ENCODE assay signal across 8 mouse cellular contexts in the genomic region with DNA sequence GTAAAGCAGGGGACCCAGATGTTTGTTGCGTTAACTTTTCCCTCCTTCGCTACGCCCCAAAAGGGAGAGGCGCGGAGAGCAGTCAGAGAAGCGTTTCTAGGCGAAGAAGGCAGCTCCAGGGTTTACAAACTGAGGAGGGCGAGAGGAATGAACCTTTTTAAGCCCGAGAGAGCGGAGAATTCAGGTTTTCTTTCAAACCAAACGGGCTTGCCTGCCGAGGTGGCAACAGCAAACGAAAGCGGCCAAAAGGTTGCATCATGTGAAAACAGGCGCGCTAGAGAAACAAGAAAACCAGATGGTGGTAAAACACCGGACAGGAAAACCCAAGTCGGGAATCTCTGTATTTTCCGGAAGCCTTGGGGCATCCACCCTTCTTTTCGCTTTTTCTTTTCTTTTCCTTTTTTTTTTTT. TPM values are rescaled to one million over a fixed set of nuclear protein-coding genes. Genes with fewer than 3 reads are reported as not detected.
DNase-seq lines count a peak whose midpoint lies in the region; ATAC-seq and TF ChIP-seq lines count a peak whose summit lies in the region.

No protein-coding gene starts in this region.

- TF ChIP-seq CTCF in intestine, postnatal 0 days (IDR thresholded peaks at IDR 0.05; ENCODE audit: low read depth) = no peak
- no peak for TF ChIP-seq CTCF in midbrain, postnatal 0 days (IDR thresholded peaks at IDR 0.05)

- H3K27me3 ChIP-seq in lung, embryonic 15.5 days = no peaks in the 10 kb centered on the region
- peaks cover 7% of the 10 kb centered on the region; the same call in 1 of the 2 replicates for H3K27me3 ChIP-seq in forebrain, embryonic 13.5 days
- no peaks in the 10 kb centered on the region for H3K27me3 ChIP-seq in intestine, postnatal 0 days (replicated peaks; ENCODE audit: control insufficient read depth, insufficient read depth, low read length)
- no peaks in the 10 kb centered on the region for H3K27me3 ChIP-seq in midbrain, postnatal 0 days (ENCODE audit: insufficient read depth, low read length)

- no peaks in the 10 kb centered on the region for H3K36me3 ChIP-seq in lung, embryonic 15.5 days
- H3K36me3 ChIP-seq in forebrain, embryonic 13.5 days (ENCODE audit: poor library complexity, severe bottlenecking) = no peaks in the 10 kb centered on the region
- H3K36me3 ChIP-seq in intestine, postnatal 0 days (ENCODE audit: control insufficient read depth, insufficient read depth) = no peaks in the 10 kb centered on the region
- no peaks in the 10 kb centered on the region for H3K36me3 ChIP-seq in midbrain, postnatal 0 days (ENCODE audit: insufficient read depth, low read length)

- H3K9ac ChIP-seq in lung, embryonic 15.5 days = peak overlapping the region; percentile 96
- peak overlapping the region; percentile 95 for H3K9ac ChIP-seq in forebrain, embryonic 13.5 days
- H3K9ac ChIP-seq in intestine, postnatal 0 days (ENCODE audit: low read depth, low read length) = peak overlapping the region; percentile 84
- peak overlapping the region; percentile 70 for H3K9ac ChIP-seq in midbrain, postnatal 0 days (replicated peaks; ENCODE audit: low read length, poor library complexity, severe bottlenecking)

- no peaks in the 10 kb centered on the region for H3K9me3 ChIP-seq in lung, embryonic 15.5 days
- H3K9me3 ChIP-seq in forebrain, embryonic 13.5 days (replicated peaks) = no peaks in the 10 kb centered on the region
- H3K9me3 ChIP-seq in intestine, postnatal 0 days (ENCODE audit: control insufficient read depth) = no peaks in the 10 kb centered on the region
- H3K9me3 ChIP-seq in midbrain, postnatal 0 days (ENCODE audit: low read length) = no peaks in the 10 kb centered on the region

- under 1% methylated on average over 20 of the region's 20 CpGs for WGBS in lung, embryonic 15.5 days
- 2% methylated on average over 20 of the region's 20 CpGs for WGBS in forebrain, embryonic 13.5 days
- WGBS in intestine, postnatal 0 days = 2% methylated on average over 20 of the region's 20 CpGs
- 2% methylated on average over 20 of the region's 20 CpGs for WGBS in midbrain, postnatal 0 days

- peak overlapping the region; percentile 97 for H3K27ac ChIP-seq in lung, embryonic 15.5 days
- H3K27ac ChIP-seq in forebrain, embryonic 13.5 days = no peak overlapping the region
- H3K27ac ChIP-seq in intestine, postnatal 0 days (ENCODE audit: low read depth, low read length) = peak overlapping the region; percentile 93; the same call in 1 of the 2 replicates
- H3K27ac ChIP-seq in midbrain, postnatal 0 days (ENCODE audit: low read depth, low read length) = no peak overlapping the region

- H3K4me1 ChIP-seq in lung, embryonic 15.5 days = peaks cover 53% of the 10 kb centered on the region
- peaks cover 56% of the 10 kb centered on the region for H3K4me1 ChIP-seq in forebrain, embryonic 13.5 days
- peaks cover 12% of the 10 kb centered on the region for H3K4me1 ChIP-seq in intestine, postnatal 0 days (replicated peaks; ENCODE audit: control insufficient read depth, insufficient read depth, low read length)
- peaks cover 3% of the 10 kb centered on the region; the same call in 1 of the 2 replicates for H3K4me1 ChIP-seq in midbrain, postnatal 0 days (ENCODE audit: insufficient read depth, low read length)

- no peak for DNase-seq in lung, postnatal 4 days
- peak; percentile 33 to 47 for DNase-seq in adrenal gland, postnatal 36 days
- DNase-seq in midbrain, postnatal 0 days (ENCODE audit: low spot score) = no peak
- no peak for DNase-seq in right cerebral cortex, adult 18-20 months
- no peak for DNase-seq in right cerebral cortex, postnatal 25 days

- peak overlapping the region; percentile 96 for H3K4me3 ChIP-seq in lung, embryonic 15.5 days
- peak overlapping the region; percentile 85 for H3K4me3 ChIP-seq in forebrain, embryonic 13.5 days
- peak overlapping the region; percentile 85 for H3K4me3 ChIP-seq in intestine, postnatal 0 days (ENCODE audit: low read depth, low read length)
- peak overlapping the region; percentile 90 for H3K4me3 ChIP-seq in midbrain, postnatal 0 days (ENCODE audit: low read depth, low read length)

- H3K4me2 ChIP-seq in lung, embryonic 15.5 days = peak overlapping the region; percentile 61
- H3K4me2 ChIP-seq in forebrain, embryonic 13.5 days = peak overlapping the region; percentile 77
- peak overlapping the region; percentile 82 for H3K4me2 ChIP-seq in intestine, postnatal 0 days (replicated peaks; ENCODE audit: low read depth)
- H3K4me2 ChIP-seq in midbrain, postnatal 0 days (ENCODE audit: low read depth, low read length, poor library complexity, severe bottlenecking) = peak overlapping the region; percentile 82

- no peak for ATAC-seq in lung, embryonic 15.5 days (ENCODE audit: borderline replicate concordance, extremely low read depth, low FRiP score, low TSS enrichment)
- no peak for ATAC-seq in forebrain, embryonic 13.5 days
- no peak for ATAC-seq in intestine, postnatal 0 days
- no peak for ATAC-seq in midbrain, postnatal 0 days (ENCODE audit: low FRiP score)

RNA-seq across cellular contexts. Expression of a gene that starts 1.2 kb away (rescaled TPM):
- polyA plus RNA-seq in lung, embryonic 15.5 days (2015; fragmentation: Nextera tagmentation; extraction: Ambion mirVana) = 181 and 185 TPM in 2 replicates
- 100 to 1,000 TPM in 1 of 2 experiments, 10 to 100 TPM in 1; 73.1 to 114 TPM for total RNA-seq in adrenal gland, postnatal 36 days (2021)
- polyA plus RNA-seq in forebrain, embryonic 13.5 days (2015; fragmentation: Nextera tagmentation; extraction: Ambion mirVana) = 146 and 153 TPM in 2 replicates
- 66.9 and 67.9 TPM in 2 replicates for polyA plus RNA-seq in intestine, postnatal 0 days (2015; fragmentation: Nextera tagmentation; extraction: Ambion mirVana)
- total RNA-seq in midbrain, postnatal 0 days (2014; rRNA removed) = 47.4 and 55.5 TPM in 2 replicates
- 38.0 and 38.6 TPM in 2 replicates for polyA plus RNA-seq in midbrain, postnatal 0 days (2015; fragmentation: Nextera tagmentation; extraction: Ambion mirVana)

Comparison
In these comparisons a context has a peak if more than half of its experiments do, and no peak if none do; other contexts are left out.
1. H3K27ac ChIP-seq: peak in lung, embryonic 15.5 days (single experiment) and intestine, postnatal 0 days (single experiment); none in forebrain, embryonic 13.5 days (single experiment) and midbrain, postnatal 0 days (single experiment).
2. DNase-seq: peak in adrenal gland, postnatal 36 days (2 of 2); none in lung, postnatal 4 days (0 of 2), midbrain, postnatal 0 days (single experiment), right cerebral cortex, adult 18-20 months (single experiment) and right cerebral cortex, postnatal 25 days (single experiment).
3. Peak in every context shown above with its lines, with median percentiles within 50 percentile points of each other: H3K4me2 ChIP-seq, H3K4me3 ChIP-seq and H3K9ac ChIP-seq.